In the genomic region with DNA sequence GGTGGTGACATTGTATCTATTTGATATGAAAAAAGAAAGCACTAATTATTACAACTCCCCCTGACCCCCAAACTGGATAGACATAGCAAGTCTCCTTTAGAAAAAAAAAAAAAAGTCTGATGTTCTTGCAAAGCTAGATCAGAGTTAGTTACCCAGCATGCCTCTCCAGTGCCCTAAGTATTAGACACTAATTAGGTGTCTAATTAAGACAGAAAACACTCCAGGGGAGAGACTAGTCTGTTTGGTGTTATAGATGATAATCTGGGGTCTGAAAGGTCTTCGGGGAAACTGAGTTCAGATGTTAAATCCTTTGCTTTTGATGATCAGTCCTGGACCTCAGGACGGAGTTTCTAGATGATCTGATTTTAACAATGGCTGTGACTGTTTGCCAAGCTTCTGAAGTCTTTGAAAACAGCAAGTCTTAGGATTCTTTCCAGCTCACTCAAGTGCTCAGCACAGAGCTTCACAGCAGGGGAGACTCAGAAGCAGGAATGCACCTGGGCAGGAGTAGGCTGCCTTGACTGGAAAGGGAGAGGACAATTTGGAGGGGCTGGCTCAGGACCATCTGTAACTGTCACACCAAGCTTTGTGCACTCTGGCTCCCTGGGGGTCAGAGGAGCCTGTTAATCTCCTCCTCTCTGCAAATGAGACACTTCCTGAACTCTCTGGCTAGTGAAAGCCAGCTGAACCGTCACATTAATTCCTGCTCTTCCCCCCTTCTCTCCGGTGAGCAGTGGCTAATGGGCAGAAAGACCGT, we compare ENCODE assay signal across 10 mouse cellular contexts.
A peak's percentile ranks its signal among the peaks of the same experiment; 100 is the strongest.
DNase-seq lines count a peak whose midpoint lies in the region; ATAC-seq and TF ChIP-seq lines count a peak whose summit lies in the region.
"Had no signal": no experiment of that assay in that cellular context is flagged by ENCODE, and none has a peak within 500 bp of the region (broad histone marks: within the 10 kb centered on the region; RNA-seq: fewer than 3 reads in every experiment).

No protein-coding gene starts in this region.

- 1% methylated on average over 5 of the region's 5 CpGs for WGBS in forebrain, embryonic 10.5 days
- 5% methylated on average over 5 of the region's 5 CpGs for WGBS in forebrain, postnatal 0 days
- WGBS in forebrain, embryonic 14.5 days, result 0% methylated on average over 5 of the region's 5 CpGs
- WGBS in midbrain, embryonic 13.5 days, result 1% methylated on average over 5 of the region's 5 CpGs
- WGBS in stomach, postnatal 0 days, result 11% methylated on average over 5 of the region's 5 CpGs
- 19% methylated on average over 5 of the region's 5 CpGs for WGBS in liver, embryonic 12.5 days (ENCODE audit: insufficient replicate concordance)

- no peak overlapping the region for H3K9ac ChIP-seq in forebrain, postnatal 0 days
- no peak overlapping the region for H3K9ac ChIP-seq in forebrain, embryonic 14.5 days (ENCODE audit: low read length)
- H3K9ac ChIP-seq in midbrain, embryonic 13.5 days (replicated peaks), result no peak overlapping the region
- no peak overlapping the region for H3K9ac ChIP-seq in stomach, postnatal 0 days (ENCODE audit: low read length)
- H3K9ac ChIP-seq in liver, embryonic 12.5 days, result no peak overlapping the region
- H3K9ac ChIP-seq: intestine, embryonic 15.5 days; liver, postnatal 0 days had no signal

- no peak overlapping the region for H3K27ac ChIP-seq in forebrain, embryonic 10.5 days
- no peak overlapping the region for H3K27ac ChIP-seq in forebrain, postnatal 0 days (ENCODE audit: low read depth, low read length)
- H3K27ac ChIP-seq in forebrain, embryonic 14.5 days (ENCODE audit: low read depth, low read length), result peak overlapping the region; percentile 45; the same call in 1 of the 2 replicates
- peak overlapping the region; percentile 70 for H3K27ac ChIP-seq in midbrain, embryonic 13.5 days
- no peak overlapping the region for H3K27ac ChIP-seq in stomach, postnatal 0 days (replicated peaks)
- no peak overlapping the region for H3K27ac ChIP-seq in liver, embryonic 12.5 days
- H3K27ac ChIP-seq: intestine, embryonic 15.5 days had no signal

- H3K9me3 ChIP-seq in forebrain, embryonic 10.5 days, result no peaks in the 10 kb centered on the region
- no peaks in the 10 kb centered on the region for H3K9me3 ChIP-seq in forebrain, postnatal 0 days (ENCODE audit: low read length)
- no peaks in the 10 kb centered on the region for H3K9me3 ChIP-seq in forebrain, embryonic 14.5 days (replicated peaks; ENCODE audit: control insufficient read depth, low read length)
- no peaks in the 10 kb centered on the region for H3K9me3 ChIP-seq in midbrain, embryonic 13.5 days
- H3K9me3 ChIP-seq in stomach, postnatal 0 days (ENCODE audit: control insufficient read depth, low read length), result no peaks in the 10 kb centered on the region
- H3K9me3 ChIP-seq in liver, embryonic 12.5 days (replicated peaks), result no peaks in the 10 kb centered on the region
- H3K9me3 ChIP-seq: intestine, embryonic 15.5 days had no signal

- TF ChIP-seq EP300 in stomach, postnatal 0 days (optimal IDR thresholded peaks at IDR 0.05), result no peak

- no peak for TF ChIP-seq CTCF in forebrain, postnatal 0 days (IDR thresholded peaks at IDR 0.05; ENCODE audit: low read depth)
- no peak for TF ChIP-seq CTCF in stomach, postnatal 0 days (IDR thresholded peaks at IDR 0.05; ENCODE audit: low read depth)

- H3K4me1 ChIP-seq in forebrain, embryonic 10.5 days, result peaks cover 46% of the 10 kb centered on the region
- H3K4me1 ChIP-seq in forebrain, postnatal 0 days (ENCODE audit: insufficient read depth), result no peaks in the 10 kb centered on the region
- peaks cover 32% of the 10 kb centered on the region for H3K4me1 ChIP-seq in forebrain, embryonic 14.5 days (ENCODE audit: control insufficient read depth, insufficient read depth, low read length)
- H3K4me1 ChIP-seq in midbrain, embryonic 13.5 days (replicated peaks), result peaks cover 40% of the 10 kb centered on the region
- H3K4me1 ChIP-seq in stomach, postnatal 0 days (replicated peaks; ENCODE audit: control insufficient read depth, insufficient read depth), result no peaks in the 10 kb centered on the region
- no peaks in the 10 kb centered on the region for H3K4me1 ChIP-seq in liver, embryonic 12.5 days
- H3K4me1 ChIP-seq: intestine, embryonic 15.5 days had no signal

- DNase-seq in forebrain, embryonic 10.5 days (ENCODE audit: extremely low spot score, low spot score), result peak; percentile 51
- no peak for DNase-seq in forebrain, postnatal 0 days
- DNase-seq in cerebellum, adult 18-20 months, result peak; percentile 75 to 84
- peak; percentile 80 for DNase-seq in forebrain, embryonic 14.5 days (ENCODE audit: low spot score)
- no peak for DNase-seq in stomach, postnatal 0 days (ENCODE audit: low spot score)
- no peak for DNase-seq in testis, postnatal 14 days (ENCODE audit: low spot score)
- DNase-seq: liver, postnatal 0 days had no signal

- ATAC-seq in forebrain, postnatal 0 days, result no peak
- ATAC-seq in forebrain, embryonic 14.5 days, result peak; percentile 73; the same call in 1 of the 2 replicates
- ATAC-seq in midbrain, embryonic 13.5 days, result peak; percentile 79
- no peak for ATAC-seq in stomach, postnatal 0 days (ENCODE audit: low FRiP score, low TSS enrichment)
- ATAC-seq in liver, embryonic 12.5 days, result no peak
- ATAC-seq: intestine, embryonic 15.5 days; liver, postnatal 0 days had no signal

- H3K4me2 ChIP-seq in forebrain, postnatal 0 days (ENCODE audit: low read depth), result no peak overlapping the region
- no peak overlapping the region for H3K4me2 ChIP-seq in forebrain, embryonic 14.5 days (ENCODE audit: low read length)
- no peak overlapping the region for H3K4me2 ChIP-seq in midbrain, embryonic 13.5 days (replicated peaks)
- no peak overlapping the region for H3K4me2 ChIP-seq in stomach, postnatal 0 days (replicated peaks; ENCODE audit: low read depth)
- H3K4me2 ChIP-seq in liver, embryonic 12.5 days, result no peak overlapping the region
- H3K4me2 ChIP-seq: intestine, embryonic 15.5 days had no signal

- H3K27me3 ChIP-seq in forebrain, embryonic 10.5 days (ENCODE audit: poor library complexity, severe bottlenecking), result peaks cover 31% of the 10 kb centered on the region
- no peaks in the 10 kb centered on the region for H3K27me3 ChIP-seq in forebrain, postnatal 0 days (ENCODE audit: insufficient read depth, low read length)
- no peaks in the 10 kb centered on the region for H3K27me3 ChIP-seq in forebrain, embryonic 14.5 days (replicated peaks; ENCODE audit: control insufficient read depth, insufficient read depth, low read length)
- peaks cover 16% of the 10 kb centered on the region for H3K27me3 ChIP-seq in midbrain, embryonic 13.5 days
- H3K27me3 ChIP-seq in stomach, postnatal 0 days (ENCODE audit: control insufficient read depth, insufficient read depth, low read length), result no peaks in the 10 kb centered on the region
- H3K27me3 ChIP-seq in liver, embryonic 12.5 days (replicated peaks), result no peaks in the 10 kb centered on the region
- H3K27me3 ChIP-seq: intestine, embryonic 15.5 days had no signal

- H3K36me3 ChIP-seq in forebrain, embryonic 10.5 days (replicated peaks), result no peaks in the 10 kb centered on the region
- H3K36me3 ChIP-seq in forebrain, postnatal 0 days (ENCODE audit: insufficient read depth), result no peaks in the 10 kb centered on the region
- H3K36me3 ChIP-seq in forebrain, embryonic 14.5 days (ENCODE audit: control insufficient read depth, insufficient read depth, low read length), result no peaks in the 10 kb centered on the region
- H3K36me3 ChIP-seq in midbrain, embryonic 13.5 days, result no peaks in the 10 kb centered on the region
- no peaks in the 10 kb centered on the region for H3K36me3 ChIP-seq in stomach, postnatal 0 days (ENCODE audit: control insufficient read depth, insufficient read depth, low read length)
- H3K36me3 ChIP-seq in liver, embryonic 12.5 days, result no peaks in the 10 kb centered on the region
- H3K36me3 ChIP-seq: intestine, embryonic 15.5 days had no signal

- no peak overlapping the region for H3K4me3 ChIP-seq in forebrain, embryonic 10.5 days
- no peak overlapping the region for H3K4me3 ChIP-seq in forebrain, postnatal 0 days (ENCODE audit: low read depth, low read length)
- no peak overlapping the region for H3K4me3 ChIP-seq in forebrain, embryonic 14.5 days (ENCODE audit: low read depth, low read length)
- H3K4me3 ChIP-seq in midbrain, embryonic 13.5 days (replicated peaks), result no peak overlapping the region
- H3K4me3 ChIP-seq in stomach, postnatal 0 days (ENCODE audit: low read depth, low read length), result no peak overlapping the region
- no peak overlapping the region for H3K4me3 ChIP-seq in liver, embryonic 12.5 days
- H3K4me3 ChIP-seq: intestine, embryonic 15.5 days had no signal

Comparison
In these comparisons a context has a peak if more than half of its experiments do, and no peak if none do; other contexts are left out.
1. DNase-seq: peak in forebrain, embryonic 10.5 days (single experiment), cerebellum, adult 18-20 months (2 of 2) and forebrain, embryonic 14.5 days (single experiment); none in forebrain, postnatal 0 days (single experiment), stomach, postnatal 0 days (single experiment) and testis, postnatal 14 days (single experiment).
2. H3K27ac ChIP-seq: peak in forebrain, embryonic 14.5 days (single experiment) and midbrain, embryonic 13.5 days (single experiment); none in forebrain, embryonic 10.5 days (single experiment), forebrain, postnatal 0 days (single experiment), stomach, postnatal 0 days (single experiment) and liver, embryonic 12.5 days (single experiment).
3. ATAC-seq: peak in forebrain, embryonic 14.5 days (single experiment) and midbrain, embryonic 13.5 days (single experiment); none in forebrain, postnatal 0 days (single experiment), stomach, postnatal 0 days (single experiment) and liver, embryonic 12.5 days (single experiment).